Mouse (Mus musculus): ENCODE data around the gene Matk. TPM values are rescaled to one million over a fixed set of nuclear protein-coding genes. Genes with fewer than 3 reads are reported as not detected.

Matk gene
- polyA plus RNA-seq (2012; rRNA removed; ENCODE audit: low replicate concordance), result 3.3 and 4.0 TPM in 2 replicates

GRCm38 (mm10) chr10:81252424-81253419, at the start of gene Matk:
Matk (plus strand) TSS chr10:81252935.

GRCm38 (mm10) chr10:81230438-81231332, 22.1 kb upstream of the Matk start, which contains the start of gene Atcay:
Atcay (minus strand) TSS chr10:81230833.

DNA sequence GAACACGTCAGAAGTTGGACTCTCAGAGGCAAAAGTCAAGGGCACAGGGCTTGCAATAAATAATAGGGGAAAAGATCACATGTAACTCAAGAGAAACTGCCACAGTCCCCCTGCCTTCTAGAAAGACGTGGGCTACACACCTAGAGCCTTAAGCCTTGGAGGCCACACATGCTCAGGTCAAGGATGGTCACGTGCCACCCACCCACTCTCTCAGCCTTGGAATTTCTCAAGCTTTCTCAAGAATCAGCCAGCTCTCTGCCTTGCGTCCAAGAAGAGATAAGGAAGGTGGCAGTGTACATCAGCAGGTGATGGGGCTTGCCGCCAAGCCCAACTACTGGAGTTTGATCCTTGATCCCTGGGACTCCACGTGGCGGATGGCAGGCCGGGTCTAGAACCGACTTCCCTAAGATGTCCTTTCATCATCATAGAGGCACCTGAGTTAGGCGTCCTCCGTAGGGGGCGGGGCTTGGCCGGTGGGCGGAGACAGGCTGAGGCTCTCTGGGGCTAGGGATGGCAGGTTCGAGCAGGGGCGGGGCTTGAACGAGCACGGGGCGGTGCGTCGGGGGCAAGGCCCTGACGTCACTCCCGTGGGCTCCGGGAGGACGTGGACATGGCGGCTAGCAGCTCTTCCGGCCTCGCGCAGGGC, 20.0 kb upstream of the Matk start, which contains the start of gene Zfr2:
Zfr2 (plus strand) TSS at position 576 of the 646 bp plus-strand sequence.

DNA sequence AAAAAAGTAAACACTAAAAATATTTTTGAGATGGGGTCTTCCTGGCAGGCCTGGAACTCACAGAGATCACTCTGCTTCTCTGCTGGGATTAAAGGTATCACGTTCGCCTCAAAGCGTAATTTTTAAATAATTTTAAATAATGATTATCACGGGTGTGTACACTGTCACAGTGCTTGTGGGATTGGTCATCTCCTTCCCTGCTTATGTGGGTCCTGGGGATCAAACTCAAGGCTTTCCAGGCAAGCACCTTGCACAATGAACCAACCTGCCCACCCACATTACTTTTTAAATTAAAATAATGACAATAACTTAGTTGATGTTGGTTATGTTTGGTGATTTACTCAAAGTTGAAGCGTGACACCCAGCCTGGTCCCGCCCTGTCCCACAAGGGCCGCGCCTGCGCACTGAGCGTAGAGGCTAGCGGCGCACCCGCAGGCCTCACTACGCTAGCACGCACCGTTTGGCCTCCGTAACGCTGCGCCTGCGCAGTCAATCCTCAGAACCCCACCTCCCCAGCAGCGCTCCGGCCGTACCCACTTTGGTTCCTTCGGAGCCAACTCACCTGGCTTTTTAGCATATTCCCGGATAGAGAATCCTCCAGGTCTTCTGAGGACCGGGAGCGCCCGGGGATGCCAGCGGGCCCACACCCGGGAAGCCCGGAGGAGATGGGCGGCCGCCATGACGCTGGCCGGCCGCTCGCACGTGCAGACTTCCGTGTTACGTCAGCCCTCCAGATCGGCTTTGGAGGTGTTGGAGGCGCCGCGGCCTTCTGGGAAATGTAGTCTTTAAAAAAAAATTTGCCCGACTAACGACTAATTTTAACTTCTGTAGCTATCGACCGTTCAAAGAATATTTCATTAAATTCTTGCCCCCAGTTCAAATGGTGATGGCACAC, 13.7 kb downstream of the Matk start, which contains the start of the genes Mrpl54 and Apba3:
Mrpl54 (minus strand) TSS at position 724 of the 895 bp plus-strand sequence.
Apba3 (plus strand) TSS at position 750 of the 895 bp plus-strand sequence.

GRCm38 (mm10) chr10:81291511-81292104, 38.9 kb downstream of the Matk start, which contains the start of gene Tjp3:
Tjp3 (minus strand) TSS chr10:81291581.

GRCm38 (mm10) chr10:81292554-81293333, 40.0 kb downstream of the Matk start, which contains the start of gene Pip5k1c:
Pip5k1c (plus strand) TSS chr10:81292963.

Other genes with a start within 250 kb of the Matk start
- 8.4 and 8.5 TPM in 2 replicates for gene Gng7, start 238.0 kb upstream of the Matk start, polyA plus RNA-seq (2012; rRNA removed; ENCODE audit: low replicate concordance)
- 0.08 and 0.13 TPM in 2 replicates for gene Diras1, start 227.3 kb upstream of the Matk start, polyA plus RNA-seq (2012; rRNA removed; ENCODE audit: low replicate concordance)
- gene Slc39a3, start 215.5 kb upstream of the Matk start, polyA plus RNA-seq (2012; rRNA removed; ENCODE audit: low replicate concordance), result 47.1 and 47.6 TPM in 2 replicates
- 276 and 324 TPM in 2 replicates for gene Sgta, start 192.8 kb upstream of the Matk start, polyA plus RNA-seq (2012; rRNA removed; ENCODE audit: low replicate concordance)
- 29.8 and 72.2 TPM in 2 replicates for gene Thop1, start 182.9 kb upstream of the Matk start, polyA plus RNA-seq (2012; rRNA removed; ENCODE audit: low replicate concordance)
- 0.75 and 2.3 TPM in 2 replicates for gene Creb3l3, start 154.1 kb upstream of the Matk start, polyA plus RNA-seq (2012; rRNA removed; ENCODE audit: low replicate concordance)
- 134 and 183 TPM in 2 replicates for gene Map2k2, start 147.0 kb upstream of the Matk start, polyA plus RNA-seq (2012; rRNA removed; ENCODE audit: low replicate concordance)
- 32.2 and 49.6 TPM in 2 replicates for gene Zbtb7a, start 117.7 kb upstream of the Matk start, polyA plus RNA-seq (2012; rRNA removed; ENCODE audit: low replicate concordance)
- 28.2 and 37.7 TPM in 2 replicates for gene Pias4, start 85.0 kb upstream of the Matk start, polyA plus RNA-seq (2012; rRNA removed; ENCODE audit: low replicate concordance)
- gene Eef2, start 76.3 kb upstream of the Matk start, polyA plus RNA-seq (2012; rRNA removed; ENCODE audit: low replicate concordance), result 1,292 and 2,498 TPM in 2 replicates
- 75.2 and 89.3 TPM in 2 replicates for gene Dapk3, start 69.9 kb upstream of the Matk start, polyA plus RNA-seq (2012; rRNA removed; ENCODE audit: low replicate concordance)
- not detected in 2 replicates for gene 4930442H23Rik, start 69.1 kb upstream of the Matk start, polyA plus RNA-seq (2012; rRNA removed; ENCODE audit: low replicate concordance)
- not detected in 2 replicates for gene Nmrk2, start 50.9 kb upstream of the Matk start, polyA plus RNA-seq (2012; rRNA removed; ENCODE audit: low replicate concordance)
- gene Atcay, start 22.1 kb upstream of the Matk start, polyA plus RNA-seq (2012; rRNA removed; ENCODE audit: low replicate concordance), result 0.03 and 0.06 TPM in 2 replicates
- gene Zfr2, start 19.8 kb upstream of the Matk start, polyA plus RNA-seq (2012; rRNA removed; ENCODE audit: low replicate concordance), result 5.7 and 25.8 TPM in 2 replicates
- 78.4 and 104 TPM in 2 replicates for gene Mrpl54, start 14.0 kb downstream of the Matk start, polyA plus RNA-seq (2012; rRNA removed; ENCODE audit: low replicate concordance)
- 107 and 116 TPM in 2 replicates for gene Apba3, start 14.0 kb downstream of the Matk start, polyA plus RNA-seq (2012; rRNA removed; ENCODE audit: low replicate concordance)
- 0.26 and 15.2 TPM in 2 replicates for gene Tjp3, start 38.6 kb downstream of the Matk start, polyA plus RNA-seq (2012; rRNA removed; ENCODE audit: low replicate concordance)
- gene Pip5k1c, start 40.0 kb downstream of the Matk start, polyA plus RNA-seq (2012; rRNA removed; ENCODE audit: low replicate concordance), result 56.8 and 80.2 TPM in 2 replicates
- 23.1 and 38.0 TPM in 2 replicates for gene Cactin, start 68.2 kb downstream of the Matk start, polyA plus RNA-seq (2012; rRNA removed; ENCODE audit: low replicate concordance)
- 10.1 and 16.3 TPM in 2 replicates for gene Tbxa2r, start 75.8 kb downstream of the Matk start, polyA plus RNA-seq (2012; rRNA removed; ENCODE audit: low replicate concordance)
- 2.2 and 4.8 TPM in 2 replicates for gene Gipc3, start 90.3 kb downstream of the Matk start, polyA plus RNA-seq (2012; rRNA removed; ENCODE audit: low replicate concordance)
- gene Hmg20b, start 97.5 kb downstream of the Matk start, polyA plus RNA-seq (2012; rRNA removed; ENCODE audit: low replicate concordance), result 69.5 and 90.1 TPM in 2 replicates
- gene Mfsd12, start 104.6 kb downstream of the Matk start, polyA plus RNA-seq (2012; rRNA removed; ENCODE audit: low replicate concordance), result 38.6 and 41.1 TPM in 2 replicates
- gene 4930404N11Rik, start 112.9 kb downstream of the Matk start, polyA plus RNA-seq (2012; rRNA removed; ENCODE audit: low replicate concordance), result 0.43 and 1.8 TPM in 2 replicates
- 56.1 and 75.2 TPM in 2 replicates for gene Fzr1, start 125.6 kb downstream of the Matk start, polyA plus RNA-seq (2012; rRNA removed; ENCODE audit: low replicate concordance)
- 61.5 and 66.9 TPM in 2 replicates for gene Dohh, start 131.5 kb downstream of the Matk start, polyA plus RNA-seq (2012; rRNA removed; ENCODE audit: low replicate concordance)
- gene Gm48551, start 131.5 kb downstream of the Matk start, polyA plus RNA-seq (2012; rRNA removed; ENCODE audit: low replicate concordance), result 3.2 and 5.1 TPM in 2 replicates
- 1.5 and 1.8 TPM in 2 replicates for gene Gm48552, start 136.1 kb downstream of the Matk start, polyA plus RNA-seq (2012; rRNA removed; ENCODE audit: low replicate concordance)
- gene Smim24, start 140.1 kb downstream of the Matk start, polyA plus RNA-seq (2012; rRNA removed; ENCODE audit: low replicate concordance), result 9.8 and 12.3 TPM in 2 replicates
- gene Nfic, start 202.7 kb downstream of the Matk start, polyA plus RNA-seq (2012; rRNA removed; ENCODE audit: low replicate concordance), result 67.7 and 99.8 TPM in 2 replicates
- gene Celf5, start 229.8 kb downstream of the Matk start, polyA plus RNA-seq (2012; rRNA removed; ENCODE audit: low replicate concordance), result 0.70 and 0.93 TPM in 2 replicates
- 174 and 241 TPM in 2 replicates for gene Ncln, start 243.5 kb downstream of the Matk start, polyA plus RNA-seq (2012; rRNA removed; ENCODE audit: low replicate concordance)
- gene S1pr4, start 247.2 kb downstream of the Matk start, polyA plus RNA-seq (2012; rRNA removed; ENCODE audit: low replicate concordance), result 7.2 and 9.4 TPM in 2 replicates

Measured in subcutaneous adipose tissue, adult 2 months (tissue).